Mouse (Mus musculus) retina, embryonic 14.5 days (tissue): ENCODE data around the gene Npc2.

Experiments
- DNase-seq: peaks from one replicate; pipeline ENCODE4 v3.0.0-alpha.2; 2015; ENCODE audit warnings: low spot score

Npc2 gene

GRCm38 (mm10) chr12:84772726-84773441 lies at the start of gene Npc2, which contains the start of gene Isca2:
Gene Npc2, minus strand, starts transcription at chr12:84773152.
Gene Isca2, plus strand, starts transcription at chr12:84773251.
- peak; percentile 100 for DNase-seq

- DNase-seq, result no peak
Observed at GRCm38 (mm10) chr12:84819236-84820168, 46.5 kb upstream of the Npc2 start.

GRCm38 (mm10) chr12:84818496-84818895 lies 45.5 kb upstream of the Npc2 start:
- DNase-seq, result no peak

- no peak for DNase-seq
Observed at GRCm38 (mm10) chr12:84814663-84815325, 41.8 kb upstream of the Npc2 start.

GRCm38 (mm10) chr12:84813773-84814172 lies 40.8 kb upstream of the Npc2 start:
- DNase-seq, result no peak

- DNase-seq, result no peak
Observed at GRCm38 (mm10) chr12:84812004-84812403, 39.1 kb upstream of the Npc2 start.

- DNase-seq, result no peak
Observed at GRCm38 (mm10) chr12:84811510-84811909, 38.6 kb upstream of the Npc2 start.

- DNase-seq, result no peak
Observed at GRCm38 (mm10) chr12:84810810-84811209, 37.9 kb upstream of the Npc2 start.

- no peak for DNase-seq
Observed at GRCm38 (mm10) chr12:84809033-84809432, 36.1 kb upstream of the Npc2 start.

GRCm38 (mm10) chr12:84807351-84807750 lies 34.4 kb upstream of the Npc2 start:
- DNase-seq, result no peak

- DNase-seq, result peak; percentile 26
Observed at GRCm38 (mm10) chr12:84806726-84807125, 33.8 kb upstream of the Npc2 start.

- no peak for DNase-seq
Observed at GRCm38 (mm10) chr12:84806010-84806409, 33.1 kb upstream of the Npc2 start.

GRCm38 (mm10) chr12:84805228-84805842 lies 32.4 kb upstream of the Npc2 start:
- DNase-seq, result no peak

GRCm38 (mm10) chr12:84802625-84803024 lies 29.7 kb upstream of the Npc2 start:
- DNase-seq, result no peak

GRCm38 (mm10) chr12:84801532-84802110 lies 28.7 kb upstream of the Npc2 start:
- no peak for DNase-seq

GRCm38 (mm10) chr12:84800419-84800818 lies 27.5 kb upstream of the Npc2 start:
- DNase-seq, result no peak

- no peak for DNase-seq
Observed at GRCm38 (mm10) chr12:84799086-84799485, 26.1 kb upstream of the Npc2 start.

GRCm38 (mm10) chr12:84794647-84795046 lies 21.7 kb upstream of the Npc2 start:
- no peak for DNase-seq

GRCm38 (mm10) chr12:84792629-84793028 lies 19.7 kb upstream of the Npc2 start:
- DNase-seq, result no peak

GRCm38 (mm10) chr12:84790853-84791252 lies 17.9 kb upstream of the Npc2 start:
- no peak for DNase-seq

GRCm38 (mm10) chr12:84786091-84786490 lies 13.1 kb upstream of the Npc2 start:
- no peak for DNase-seq
